Mouse (Mus musculus) adrenal gland, postnatal 10 days (tissue): ENCODE results near the gene Soat2. TPM values are rescaled to one million over a fixed set of nuclear protein-coding genes. Genes with fewer than 3 reads are reported as not detected.
"Not testable (repeated sequence)": the region's sequence is repeated elsewhere in the genome, so short reads cannot be mapped to it uniquely, and the experiment has no call there.

Experiments
- DNase-seq: peaks from one replicate; pipeline ENCODE4 v3.0.0; 2021; ENCODE audit warnings: mixed read lengths
- total RNA-seq, 2 experiments: library from RNA; stranded (reverse); gene quantifications; 2 replicates each; pipeline ENCODE4 v1.2.3; 2021

Soat2 gene
- total RNA-seq, 2 experiments from 2014 or later: 4.9 to 8.1 TPM

GRCm38 (mm10) chr15:102146089-102146488, 4.2 kb upstream of the Soat2 start:
- DNase-seq: no peak

- peak; percentile 55 for DNase-seq
These were observed 3.4 kb upstream of the Soat2 start for GRCm38 (mm10) chr15:102146882-102147281.

GRCm38 (mm10) chr15:102147674-102148402, 2.5 kb upstream of the Soat2 start:
- DNase-seq: no peak

- no peak for DNase-seq
These were observed 765 bp upstream of the Soat2 start for GRCm38 (mm10) chr15:102149561-102149960.

- DNase-seq: no peak
These were observed 2.3 kb downstream of the Soat2 start for GRCm38 (mm10) chr15:102152646-102153045.

GRCm38 (mm10) chr15:102155006-102155405, 4.7 kb downstream of the Soat2 start:
- DNase-seq: not testable (repeated sequence)

- DNase-seq: no peak
These were observed 6.5 kb downstream of the Soat2 start for GRCm38 (mm10) chr15:102156836-102157235.

- DNase-seq: no peak
These were observed 10.2 kb downstream of the Soat2 start for GRCm38 (mm10) chr15:102160415-102161060.

GRCm38 (mm10) chr15:102163900-102164693, 13.8 kb downstream of the Soat2 start:
- DNase-seq: no peak

- DNase-seq: no peak
These were observed 15.3 kb downstream of the Soat2 start for GRCm38 (mm10) chr15:102165468-102166100.

GRCm38 (mm10) chr15:102167620-102168021, 17.3 kb downstream of the Soat2 start:
- peak; percentile 63 for DNase-seq

- no peak for DNase-seq
These were observed 18.7 kb downstream of the Soat2 start for GRCm38 (mm10) chr15:102169064-102169463.

- DNase-seq: no peak
These were observed 23.3 kb downstream of the Soat2 start for GRCm38 (mm10) chr15:102173581-102173980.

GRCm38 (mm10) chr15:102175736-102176319, 25.5 kb downstream of the Soat2 start:
- DNase-seq: no peak

- peak; percentile 56 for DNase-seq
These were observed 26.4 kb downstream of the Soat2 start for GRCm38 (mm10) chr15:102176571-102177316.

- peak; percentile 33 for DNase-seq
These were observed 27.1 kb downstream of the Soat2 start for GRCm38 (mm10) chr15:102177417-102177816.

GRCm38 (mm10) chr15:102178279-102178678, 28.0 kb downstream of the Soat2 start:
- peak; percentile 90 for DNase-seq

GRCm38 (mm10) chr15:102179106-102179505, 28.8 kb downstream of the Soat2 start:
- DNase-seq: no peak

- no peak for DNase-seq
These were observed 29.6 kb downstream of the Soat2 start for GRCm38 (mm10) chr15:102179924-102180323.

GRCm38 (mm10) chr15:102183076-102183475, 32.8 kb downstream of the Soat2 start:
- no peak for DNase-seq

- peak; percentile 51 for DNase-seq
These were observed 35.9 kb downstream of the Soat2 start for GRCm38 (mm10) chr15:102186239-102186638.
